Mouse (Mus musculus) MEL (cell line): ENCODE measurements at regions not wholly inside any gene's neighbourhood (a gene's known extent, or its start where the extent isn't known, plus 50 kb on each side); places are given as distances from the start of the nearest gene placed in this dataset.

Experiments
- DNase-seq: peaks from one replicate; pipeline ENCODE4 v3.0.0; 2011; ENCODE audit warnings: low read depth, low spot score
- H3K27ac ChIP-seq: 2 replicates; pipeline ENCODE4 v1.5.1; 2012; ENCODE audit warnings: low read depth, mild to moderate bottlenecking, control low read depth, low read length, moderate library complexity; ENCODE audit not compliant: control insufficient read depth
- H3K27me3 ChIP-seq, 2 experiments: fragments of 150-350 bp in 1 of 2; sonication (generic) in 1 of 2; 2 replicates each; pipeline ENCODE4 v1.6.1; 2012; ENCODE audit warnings: low read length in 2 of 2, mild to moderate bottlenecking in 2 of 2, improper control_type of control experiment in 1 of 2, moderate library complexity in 1 of 2; ENCODE audit not compliant: insufficient read depth in 2 of 2, control insufficient read depth in 1 of 2
- H3K36me3 ChIP-seq, 2 experiments: 2 replicates each; pipeline ENCODE4 v1.6.1; 2012 to 2014; ENCODE audit warnings: low read length in 2 of 2, improper control_type of control experiment in 1 of 2, inconsistent platforms in 1 of 2, mild to moderate bottlenecking in 1 of 2; ENCODE audit not compliant: insufficient read depth in 2 of 2, control insufficient read depth in 1 of 2
- H3K4me1 ChIP-seq, 2 experiments: fragments of 150-350 bp in 1 of 2; sonication (generic) in 1 of 2; 2 replicates each; pipeline ENCODE4 v1.6.1; 2012; ENCODE audit warnings: low read length in 2 of 2, improper control_type of control experiment in 1 of 2, mild to moderate bottlenecking in 1 of 2; ENCODE audit not compliant: insufficient read depth in 2 of 2, control insufficient read depth in 1 of 2
- H3K4me3 ChIP-seq, 2 experiments: fragments of 150-350 bp in 1 of 2; sonication (generic) in 1 of 2; 2 replicates each; pipeline ENCODE4 v1.5.1; 2012; ENCODE audit warnings: low read depth in 2 of 2, low read length in 2 of 2, mild to moderate bottlenecking in 2 of 2, moderate library complexity in 2 of 2, control low read depth in 1 of 2, improper control_type of control experiment in 1 of 2; ENCODE audit not compliant: control insufficient read depth in 1 of 2, insufficient read depth in 1 of 2
- H3K79me2 ChIP-seq: 2 replicates; pipeline ENCODE4 v1.6.1; 2012; ENCODE audit warnings: mild to moderate bottlenecking, low read length, moderate library complexity; ENCODE audit not compliant: control insufficient read depth, poor library complexity, insufficient read depth
- H3K9ac ChIP-seq: 2 replicates; pipeline ENCODE4 v1.6.1; 2012; ENCODE audit warnings: low read depth, mild to moderate bottlenecking, control low read depth, low read length, moderate library complexity; ENCODE audit not compliant: control insufficient read depth, poor library complexity, severe bottlenecking
- H3K9me3 ChIP-seq: fragments of 150-350 bp; sonication (generic); replicated peaks from 2 replicates; pipeline ENCODE4 v1.6.1; 2012; ENCODE audit warnings: mild to moderate bottlenecking, low read length, improper control_type of control experiment, moderate library complexity; ENCODE audit not compliant: insufficient read depth
- CHD2 ChIP-seq: IDR thresholded peaks from 2 replicates; pipeline ENCODE4 v1.6.1; 2011; ENCODE audit warnings: low read length, improper control_type of control experiment
- CTCF ChIP-seq, 3 experiments: IDR thresholded peaks in 2 of 3; conservative IDR thresholded peaks in 1 of 3; 2 replicates each; pipeline ENCODE4 v1.5.1; 2011 to 2012; ENCODE audit warnings: low read length in 3 of 3, low read depth in 2 of 3, mild to moderate bottlenecking in 2 of 3, improper control_type of control experiment in 1 of 3, inconsistent platforms in 1 of 3, mixed read lengths in 1 of 3, moderate library complexity in 1 of 3; ENCODE audit not compliant: control insufficient read depth in 1 of 3, insufficient read depth in 1 of 3, poor library complexity in 1 of 3, severe bottlenecking in 1 of 3
- ELF1 ChIP-seq: IDR thresholded peaks from 2 replicates; pipeline ENCODE4 v1.6.1; 2014; ENCODE audit warnings: low read depth, mild to moderate bottlenecking, inconsistent platforms, low read length, improper control_type of control experiment, moderate library complexity
- JUND ChIP-seq: IDR thresholded peaks from 2 replicates; pipeline ENCODE4 v1.6.1; 2011; ENCODE audit warnings: low read depth, mild to moderate bottlenecking, improper control_type of control experiment, low read length
- MAFK ChIP-seq: IDR thresholded peaks from 2 replicates; pipeline ENCODE4 v1.6.1; 2011; ENCODE audit warnings: low read depth, mild to moderate bottlenecking, low read length, improper control_type of control experiment, borderline replicate concordance
- MEF2A ChIP-seq: IDR thresholded peaks from 2 replicates; pipeline ENCODE4 v1.6.1; 2014; ENCODE audit warnings: low read depth, mild to moderate bottlenecking, inconsistent platforms, low read length, improper control_type of control experiment; ENCODE audit not compliant: poor library complexity, insufficient replicate concordance, severe bottlenecking; ENCODE audit errors: extremely low read depth
- MYC ChIP-seq: IDR thresholded peaks from 2 replicates; pipeline ENCODE4 v1.6.1; 2011; ENCODE audit warnings: low read depth, mild to moderate bottlenecking, low read length, improper control_type of control experiment, moderate library complexity
- POLR2AphosphoS2 ChIP-seq: IDR thresholded peaks from 2 replicates; pipeline ENCODE4 v1.6.1; 2011; ENCODE audit warnings: low read length, improper control_type of control experiment
- SIN3A ChIP-seq: IDR thresholded peaks from 2 replicates; pipeline ENCODE4 v1.6.1; 2012; ENCODE audit warnings: low read length, improper control_type of control experiment, inconsistent platforms
- UBTF ChIP-seq: IDR thresholded peaks from 2 replicates; pipeline ENCODE4 v1.6.1; 2012; ENCODE audit warnings: low read depth, mild to moderate bottlenecking, inconsistent platforms, low read length, improper control_type of control experiment, moderate library complexity, borderline replicate concordance; ENCODE audit not compliant: insufficient read depth
- ZC3H11A ChIP-seq: IDR thresholded peaks from 2 replicates; pipeline ENCODE4 v1.6.1; 2012; ENCODE audit warnings: low read depth, mild to moderate bottlenecking, inconsistent platforms, low read length, improper control_type of control experiment

DNA sequence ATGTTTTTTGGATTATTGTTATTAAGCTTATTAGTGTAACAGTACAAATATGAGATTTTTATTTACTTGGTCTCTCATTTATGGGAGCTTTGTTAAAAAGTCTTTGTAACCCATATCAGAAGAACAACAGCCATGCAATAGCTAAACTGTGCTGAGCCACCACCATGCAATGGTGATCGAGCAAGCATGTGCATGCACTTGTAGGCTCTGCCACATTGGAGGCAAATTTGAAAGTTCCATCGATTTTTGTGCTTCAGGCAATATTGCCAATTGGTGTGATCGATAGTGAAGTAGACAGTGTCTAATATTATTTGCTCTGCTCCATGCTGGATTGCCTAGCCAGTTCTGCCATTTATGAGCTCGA is 164.6 kb upstream of the Atp2b1 start:
- Histone ChIP-seq H3K27me3 (no peaks in the 10 kb centered on the region), H3K27ac (no peak overlapping the region), H3K4me1 (peaks cover 7 to 19% of the 10 kb centered on the region in 2 experiments), H3K4me3 (no peak overlapping the region), H3K79me2 (no peaks in the 10 kb centered on the region), H3K36me3 (peaks cover 0 to 22% of the 10 kb centered on the region in 2 experiments; a peak in 2 of 4 replicates), H3K9me3 (no peaks in the 10 kb centered on the region), H3K9ac (no peak overlapping the region)
- no peak for DNase-seq
- TF ChIP-seq ZC3H11A: no peak
- no peak for TF ChIP-seq POLR2AphosphoS2

DNA sequence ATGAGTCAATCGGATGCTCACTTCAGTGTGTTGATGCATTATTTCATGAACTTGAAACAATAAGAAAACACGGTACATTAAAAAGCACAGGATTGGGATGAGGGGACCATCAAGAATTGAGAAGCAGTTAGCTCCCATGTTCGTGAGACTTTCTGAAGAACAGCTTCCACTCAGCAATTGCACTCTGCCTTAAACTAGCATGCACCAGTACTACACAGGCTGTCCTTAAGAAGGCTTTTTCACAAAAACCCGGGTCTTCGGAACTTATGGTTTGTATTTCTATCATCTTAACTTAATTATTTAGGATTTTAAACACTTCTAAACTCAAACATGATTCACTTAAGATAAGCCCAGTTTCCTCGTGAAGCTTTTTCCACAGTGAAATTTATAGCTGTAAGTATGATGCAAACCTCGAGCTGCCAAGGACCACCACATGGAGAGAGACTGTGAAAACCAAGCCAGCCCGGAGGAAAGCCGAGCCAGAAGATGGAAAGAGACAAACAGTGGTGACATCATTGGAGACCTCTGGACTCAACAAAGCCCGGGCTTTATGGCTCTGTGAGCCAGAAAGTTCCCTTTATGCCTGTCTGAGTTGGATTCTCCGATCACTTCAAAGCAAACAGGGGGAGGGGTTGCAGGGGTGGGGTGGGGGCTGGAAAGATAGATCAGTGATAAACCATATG is 162.7 kb upstream of the Atp2b1 start:
- Histone ChIP-seq H3K4me1 (peaks cover 7 to 11% of the 10 kb centered on the region in 2 experiments), H3K27ac (no peak overlapping the region), H3K36me3 (peaks cover 0 to 13% of the 10 kb centered on the region in 2 experiments; a peak in 2 of 4 replicates), H3K9ac (no peak overlapping the region), H3K9me3 (no peaks in the 10 kb centered on the region), H3K4me3 (no peak overlapping the region), H3K79me2 (no peaks in the 10 kb centered on the region), H3K27me3 (no peaks in the 10 kb centered on the region)
- no peak for TF ChIP-seq MYC
- no peak for TF ChIP-seq ELF1
- DNase-seq: no peak

DNA sequence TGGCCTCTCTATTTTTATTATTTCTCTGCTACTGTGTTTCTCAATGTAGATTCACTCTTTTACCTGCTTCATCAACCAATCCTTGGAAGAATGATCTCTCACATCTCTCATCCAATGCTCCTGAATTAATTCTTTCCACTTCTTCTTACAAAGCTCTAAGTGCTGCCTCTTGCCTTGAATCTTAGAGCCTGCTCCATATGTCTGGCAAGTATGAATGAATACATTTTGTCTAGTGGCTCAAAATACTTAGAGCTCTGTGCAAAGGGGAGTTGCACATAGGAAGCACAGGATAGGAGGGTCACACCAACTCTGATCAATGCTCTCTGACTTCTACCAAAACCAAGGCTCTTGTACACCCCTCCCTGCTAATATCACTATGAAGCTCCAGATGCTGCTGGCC is 153.1 kb upstream of the Atp2b1 start:
- Histone ChIP-seq H3K4me3 (no peak overlapping the region), H3K4me1 (no peaks in the 10 kb centered on the region), H3K27me3 (no peaks in the 10 kb centered on the region), H3K27ac (no peak overlapping the region), H3K36me3 (no peaks in the 10 kb centered on the region), H3K79me2 (no peaks in the 10 kb centered on the region), H3K9me3 (no peaks in the 10 kb centered on the region), H3K9ac (no peak overlapping the region)
- no peak for TF ChIP-seq ELF1
- TF ChIP-seq CHD2: no peak
- TF ChIP-seq UBTF: no peak
- TF ChIP-seq CTCF (IDR thresholded peaks at IDR 0.05 in 2 of 3, conservative IDR thresholded peaks at IDR 0.05 in 1 of 3; ENCODE audit: control insufficient read depth in 1 of 3, insufficient read depth in 1 of 3, low read depth in 2 of 3, low read length in 3 of 3, poor library complexity in 1 of 3, severe bottlenecking in 1 of 3): no peak
- TF ChIP-seq SIN3A: no peak
- no peak for TF ChIP-seq MAFK
- no peak for TF ChIP-seq MEF2A
- TF ChIP-seq JUND: no peak
- DNase-seq: no peak
